Mouse (Mus musculus): ENCODE results near the gene Ino80e. TPM values are rescaled to one million over a fixed set of nuclear protein-coding genes. Genes with fewer than 3 reads are reported as not detected.

The Ino80e gene
- polyA plus RNA-seq, 1 experiment from 2014 or later: 55.2 TPM

DNA sequence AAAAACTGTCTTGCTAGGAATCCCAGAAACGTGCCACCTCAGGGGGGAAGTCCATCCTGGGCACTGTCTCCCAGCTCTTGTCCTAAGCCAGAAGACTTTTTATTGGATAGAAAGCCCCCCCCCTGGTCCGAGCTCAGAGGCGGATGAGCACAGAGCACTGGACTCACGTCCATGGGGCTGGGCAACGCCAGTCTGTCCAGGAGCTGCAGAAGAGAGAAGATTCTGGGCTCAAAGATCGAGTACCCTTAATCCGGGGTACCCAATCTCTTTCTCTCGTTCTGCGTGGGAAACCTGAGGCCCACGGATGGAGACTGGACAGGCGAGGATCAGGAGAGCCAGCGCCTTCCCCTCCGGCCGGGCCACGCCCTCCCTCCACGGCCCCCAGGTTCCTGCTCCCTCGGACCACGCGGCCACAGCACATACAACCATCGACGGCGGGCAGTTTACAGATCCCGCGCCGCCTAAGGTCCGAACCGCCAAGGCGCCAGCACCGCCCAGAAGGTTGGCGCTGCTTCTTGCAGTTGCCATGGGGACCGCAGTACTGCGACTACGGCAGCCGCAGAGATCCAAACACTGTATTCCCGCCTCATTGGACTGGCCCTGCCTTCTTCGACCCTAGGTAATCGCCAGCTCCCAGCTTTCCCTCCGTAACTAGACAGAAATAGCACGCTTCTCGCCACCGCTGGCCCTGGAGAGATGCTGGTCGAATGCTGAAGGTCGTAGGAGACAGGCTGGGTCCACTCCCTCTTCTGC lies 53.3 kb downstream of the Ino80e start:
- DNase-seq: peak; percentile 79
- WGBS (ENCODE audit: insufficient replicate concordance): 2% methylated on average over 43 of the region's 43 CpGs
- H3K4me1 ChIP-seq (replicated peaks): peaks cover 41% of the 10 kb centered on the region
- peak overlapping the region; percentile 75 for H3K9ac ChIP-seq
- peak; percentile 90 for ATAC-seq (ENCODE audit: low read depth)
- peak overlapping the region; percentile 64 for H3K4me3 ChIP-seq (replicated peaks)
- H3K9me3 ChIP-seq (replicated peaks): no peaks in the 10 kb centered on the region
- H3K27ac ChIP-seq: peak overlapping the region; percentile 68
- H3K4me2 ChIP-seq: peak overlapping the region; percentile 83
- H3K27me3 ChIP-seq: no peaks in the 10 kb centered on the region
- no peaks in the 10 kb centered on the region for H3K36me3 ChIP-seq

DNA sequence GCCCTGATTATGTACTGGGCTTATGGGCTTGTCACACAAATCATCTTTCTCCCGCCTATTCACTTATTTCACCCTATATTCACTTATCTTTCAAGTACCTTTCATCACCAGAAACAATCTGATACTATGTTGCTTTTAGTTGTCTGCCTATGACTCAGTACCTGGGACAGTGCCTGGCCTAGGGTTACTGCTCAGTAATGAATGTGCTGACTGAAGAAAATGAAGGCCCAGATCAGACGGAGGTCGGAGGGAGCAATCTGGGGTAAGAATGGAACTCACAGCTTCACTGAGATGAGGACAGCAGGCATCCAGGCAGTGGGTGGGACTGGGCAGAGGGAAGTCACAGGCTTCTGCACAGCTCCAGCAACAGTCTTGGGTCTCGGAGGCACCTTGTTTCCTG lies 54.8 kb downstream of the Ino80e start:
- Histone ChIP-seq H3K4me3 (replicated peaks) (no peak overlapping the region), H3K27ac (no peak overlapping the region), H3K36me3 (no peaks in the 10 kb centered on the region), H3K9ac (no peak overlapping the region), H3K4me1 (replicated peaks) (peaks cover 55% of the 10 kb centered on the region), H3K27me3 (no peaks in the 10 kb centered on the region), H3K9me3 (replicated peaks) (no peaks in the 10 kb centered on the region), H3K4me2 (peak overlapping the region; percentile 83; the same call in 1 of the 2 replicates)
- ATAC-seq (ENCODE audit: low read depth) (no peak), DNase-seq (no peak)
- WGBS (ENCODE audit: insufficient replicate concordance): 59% methylated on average over 4 of the region's 4 CpGs

- no peak overlapping the region for H3K4me3 ChIP-seq (replicated peaks)
- no peak overlapping the region for H3K4me2 ChIP-seq
- no peak for DNase-seq
- ATAC-seq (ENCODE audit: low read depth): no peak
- H3K9ac ChIP-seq: no peak overlapping the region
- H3K27ac ChIP-seq: no peak overlapping the region
- 76% methylated on average over 6 of the region's 6 CpGs for WGBS (ENCODE audit: insufficient replicate concordance)
- H3K27me3 ChIP-seq: no peaks in the 10 kb centered on the region
- no peaks in the 10 kb centered on the region for H3K36me3 ChIP-seq
- H3K4me1 ChIP-seq (replicated peaks): peaks cover 58% of the 10 kb centered on the region
- no peaks in the 10 kb centered on the region for H3K9me3 ChIP-seq (replicated peaks)
Measured at GRCm38 (mm10) chr7:126806956-126807355, 55.2 kb downstream of the Ino80e start.

DNA sequence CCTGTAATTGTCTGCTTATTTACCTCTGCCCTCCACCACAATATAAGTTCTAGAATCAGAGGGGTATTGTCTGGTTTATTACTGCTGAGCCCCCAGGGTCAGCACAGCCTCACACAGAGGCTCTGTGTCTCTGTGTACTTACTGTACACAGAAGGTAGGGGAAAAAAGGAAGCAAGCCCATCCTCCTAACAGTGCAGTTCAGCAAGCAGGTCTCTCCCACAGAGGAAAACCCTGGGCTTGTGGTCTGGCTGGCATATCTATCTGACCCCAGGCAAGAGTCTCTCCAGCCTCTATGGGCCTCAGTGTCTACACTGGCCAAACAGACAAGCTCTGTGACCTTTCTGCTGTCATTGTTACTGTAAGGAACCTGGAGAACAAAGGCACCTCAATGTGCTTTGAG lies 58.4 kb downstream of the Ino80e start:
- Histone ChIP-seq H3K4me1 (replicated peaks) (peaks cover 62% of the 10 kb centered on the region), H3K4me3 (replicated peaks) (no peak overlapping the region), H3K27ac (no peak overlapping the region), H3K9ac (no peak overlapping the region), H3K27me3 (no peaks in the 10 kb centered on the region), H3K36me3 (no peaks in the 10 kb centered on the region), H3K9me3 (replicated peaks) (no peaks in the 10 kb centered on the region), H3K4me2 (no peak overlapping the region)
- DNase-seq: no peak
- no peak for ATAC-seq (ENCODE audit: low read depth)

DNA sequence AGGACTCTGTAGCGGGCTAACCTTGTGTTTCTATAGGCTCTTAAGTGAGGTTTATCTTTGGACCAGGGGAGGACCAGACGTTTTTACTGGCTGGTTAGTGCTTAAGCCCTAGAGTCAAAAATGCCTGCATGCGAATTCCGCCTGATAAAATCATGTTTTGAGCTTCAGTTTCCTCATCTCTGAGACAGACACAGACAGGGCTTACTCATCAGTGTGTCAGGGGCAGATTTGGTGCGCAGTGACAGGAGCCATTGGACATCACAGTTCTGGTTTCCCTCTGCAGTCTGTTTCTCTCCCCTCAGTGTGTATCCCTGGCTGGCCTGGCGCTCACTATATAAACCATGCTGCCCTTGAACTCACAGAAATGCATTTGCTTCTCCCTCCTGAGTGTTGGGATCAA lies 59.0 kb downstream of the Ino80e start:
- WGBS (ENCODE audit: insufficient replicate concordance): 41% methylated on average over 6 of the region's 6 CpGs
- H3K9me3 ChIP-seq (replicated peaks): no peaks in the 10 kb centered on the region
- H3K4me1 ChIP-seq (replicated peaks): peaks cover 61% of the 10 kb centered on the region
- ATAC-seq (ENCODE audit: low read depth) (no peak), DNase-seq (no peak)
- H3K4me2 ChIP-seq: no peak overlapping the region
- H3K27ac ChIP-seq: no peak overlapping the region
- no peaks in the 10 kb centered on the region for H3K27me3 ChIP-seq
- no peak overlapping the region for H3K4me3 ChIP-seq (replicated peaks)
- no peaks in the 10 kb centered on the region for H3K36me3 ChIP-seq
- H3K9ac ChIP-seq: no peak overlapping the region

DNA sequence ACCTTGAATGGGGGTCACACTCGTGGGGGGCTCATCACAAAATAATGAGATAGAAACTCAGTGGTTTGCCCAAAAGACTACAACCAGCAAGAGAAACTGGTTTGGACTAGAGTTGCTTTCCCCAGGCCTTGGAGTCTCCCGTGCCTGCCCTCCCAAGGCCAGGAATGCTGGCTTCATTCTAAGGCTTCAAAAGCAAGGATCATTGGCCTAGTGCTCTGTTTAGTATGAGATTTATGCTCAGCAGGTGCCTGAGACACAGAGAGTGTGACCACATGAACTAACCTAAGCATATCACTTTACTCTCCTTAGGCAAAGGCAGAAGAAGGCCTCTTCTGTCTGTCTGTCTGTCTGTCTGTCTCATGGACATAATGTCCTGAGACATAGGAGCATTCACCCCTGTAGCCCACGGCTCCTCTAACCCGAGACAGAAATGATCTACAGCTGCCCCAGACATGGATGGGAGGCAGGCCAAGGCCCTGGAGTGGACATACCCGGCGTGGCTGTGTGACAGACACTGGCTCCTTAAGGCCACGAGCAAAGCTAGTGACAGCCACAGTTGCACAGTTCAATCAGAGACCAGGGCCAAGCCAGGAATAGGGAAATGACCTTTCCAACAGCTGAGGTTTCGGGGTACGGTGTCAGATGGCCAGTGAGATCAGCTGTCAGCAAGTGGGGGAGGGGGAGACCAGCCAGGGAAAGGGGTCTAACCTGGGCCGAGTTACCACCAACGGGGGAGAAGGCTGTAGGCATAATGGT lies 59.9 kb downstream of the Ino80e start:
- no peak overlapping the region for H3K4me2 ChIP-seq
- no peak overlapping the region for H3K27ac ChIP-seq
- H3K9ac ChIP-seq: no peak overlapping the region
- H3K4me1 ChIP-seq (replicated peaks): peaks cover 61% of the 10 kb centered on the region
- no peak for ATAC-seq (ENCODE audit: low read depth)
- no peak overlapping the region for H3K4me3 ChIP-seq (replicated peaks)
- WGBS (ENCODE audit: insufficient replicate concordance): 68% methylated on average over 11 of the region's 11 CpGs
- no peaks in the 10 kb centered on the region for H3K9me3 ChIP-seq (replicated peaks)
- DNase-seq: no peak
- peaks cover 3% of the 10 kb centered on the region for H3K36me3 ChIP-seq
- no peaks in the 10 kb centered on the region for H3K27me3 ChIP-seq

- Histone ChIP-seq H3K27me3 (no peaks in the 10 kb centered on the region), H3K4me2 (peak overlapping the region; percentile 95; the same call in 1 of the 2 replicates), H3K4me3 (replicated peaks) (no peak overlapping the region), H3K9ac (no peak overlapping the region), H3K36me3 (peaks cover 16% of the 10 kb centered on the region), H3K9me3 (replicated peaks) (no peaks in the 10 kb centered on the region), H3K4me1 (replicated peaks) (peaks cover 68% of the 10 kb centered on the region), H3K27ac (no peak overlapping the region)
- no peak for DNase-seq
- ATAC-seq (ENCODE audit: low read depth): no peak
- WGBS (ENCODE audit: insufficient replicate concordance): 93% methylated on average over 16 of the region's 16 CpGs
Measured at GRCm38 (mm10) chr7:126801057-126801422, 61.1 kb downstream of the Ino80e start.

Other genes with a start within 250 kb of the Ino80e start
- gene Nupr1, start 231.5 kb downstream of the Ino80e start, polyA plus RNA-seq (2015; fragmentation: Nextera tagmentation; extraction: Ambion mirVana): 1.7 and 2.0 TPM in 2 replicates
- 34.7 and 36.8 TPM in 2 replicates for gene Sgf29, start 213.1 kb downstream of the Ino80e start, polyA plus RNA-seq (2015; fragmentation: Nextera tagmentation; extraction: Ambion mirVana)
- 1.8 and 2.0 TPM in 2 replicates for gene Sult1a1, start 185.9 kb downstream of the Ino80e start, polyA plus RNA-seq (2015; fragmentation: Nextera tagmentation; extraction: Ambion mirVana)
- 113 and 128 TPM in 2 replicates for gene Bola2, start 167.0 kb downstream of the Ino80e start, polyA plus RNA-seq (2015; fragmentation: Nextera tagmentation; extraction: Ambion mirVana)
- gene Slx1b, start 166.6 kb downstream of the Ino80e start, polyA plus RNA-seq (2015; fragmentation: Nextera tagmentation; extraction: Ambion mirVana): 3.6 and 4.2 TPM in 2 replicates
- gene Coro1a, start 154.6 kb downstream of the Ino80e start, polyA plus RNA-seq (2015; fragmentation: Nextera tagmentation; extraction: Ambion mirVana): 73.1 and 78.7 TPM in 2 replicates
- 19.0 and 19.3 TPM in 2 replicates for gene Mapk3, start 102.8 kb downstream of the Ino80e start, polyA plus RNA-seq (2015; fragmentation: Nextera tagmentation; extraction: Ambion mirVana)
- 0.37 and 0.64 TPM in 2 replicates for gene Gdpd3, start 96.0 kb downstream of the Ino80e start, polyA plus RNA-seq (2015; fragmentation: Nextera tagmentation; extraction: Ambion mirVana)
- gene Ypel3, start 85.4 kb downstream of the Ino80e start, polyA plus RNA-seq (2015; fragmentation: Nextera tagmentation; extraction: Ambion mirVana): 68.4 and 77.3 TPM in 2 replicates
- 0.35 and 0.45 TPM in 2 replicates for gene Tbx6, start 80.9 kb downstream of the Ino80e start, polyA plus RNA-seq (2015; fragmentation: Nextera tagmentation; extraction: Ambion mirVana)
- 133 and 141 TPM in 2 replicates for gene Ppp4c, start 69.9 kb downstream of the Ino80e start, polyA plus RNA-seq (2015; fragmentation: Nextera tagmentation; extraction: Ambion mirVana)
- 0.10 and 0.13 TPM in 2 replicates for gene Fam57b, start 64.7 kb downstream of the Ino80e start, polyA plus RNA-seq (2015; fragmentation: Nextera tagmentation; extraction: Ambion mirVana)
- not detected in 2 replicates for gene 4930451I11Rik, start 30.7 kb downstream of the Ino80e start, polyA plus RNA-seq (2015; fragmentation: Nextera tagmentation; extraction: Ambion mirVana)
- 0.12 and 0.29 TPM in 2 replicates for gene Doc2a, start 15.0 kb downstream of the Ino80e start, polyA plus RNA-seq (2015; fragmentation: Nextera tagmentation; extraction: Ambion mirVana)
- gene Hirip3, start 405 bp downstream of the Ino80e start, polyA plus RNA-seq (2015; fragmentation: Nextera tagmentation; extraction: Ambion mirVana): 17.8 and 18.9 TPM in 2 replicates
- gene Taok2, start 22.3 kb upstream of the Ino80e start, polyA plus RNA-seq (2015; fragmentation: Nextera tagmentation; extraction: Ambion mirVana): 11.6 and 12.9 TPM in 2 replicates
- gene Tmem219, start 60.5 kb upstream of the Ino80e start, polyA plus RNA-seq (2015; fragmentation: Nextera tagmentation; extraction: Ambion mirVana): 16.1 and 16.5 TPM in 2 replicates
- 6.2 and 6.9 TPM in 2 replicates for gene Kctd13, start 66.5 kb upstream of the Ino80e start, polyA plus RNA-seq (2015; fragmentation: Nextera tagmentation; extraction: Ambion mirVana)
- gene Asphd1, start 87.2 kb upstream of the Ino80e start, polyA plus RNA-seq (2015; fragmentation: Nextera tagmentation; extraction: Ambion mirVana): not detected in 2 replicates
- 0.06 and 0.09 TPM in 2 replicates for gene Sez6l2, start 88.2 kb upstream of the Ino80e start, polyA plus RNA-seq (2015; fragmentation: Nextera tagmentation; extraction: Ambion mirVana)
- 50.7 and 55.5 TPM in 2 replicates for gene Cdipt, start 113.5 kb upstream of the Ino80e start, polyA plus RNA-seq (2015; fragmentation: Nextera tagmentation; extraction: Ambion mirVana)
- 0.37 and 0.65 TPM in 2 replicates for gene Cdiptos, start 113.7 kb upstream of the Ino80e start, polyA plus RNA-seq (2015; fragmentation: Nextera tagmentation; extraction: Ambion mirVana)
- gene Mvp, start 152.2 kb upstream of the Ino80e start, polyA plus RNA-seq (2015; fragmentation: Nextera tagmentation; extraction: Ambion mirVana): 7.8 and 8.6 TPM in 2 replicates
- gene Pagr1b, start 154.1 kb upstream of the Ino80e start, polyA plus RNA-seq (2015; fragmentation: Nextera tagmentation; extraction: Ambion mirVana): 0.27 TPM in 1 of 2 replicates, not detected in the other
- gene Pagr1a, start 155.0 kb upstream of the Ino80e start, polyA plus RNA-seq (2015; fragmentation: Nextera tagmentation; extraction: Ambion mirVana): 38.7 and 50.1 TPM in 2 replicates
- 5.1 and 11.3 TPM in 2 replicates for gene Gm42742, start 158.7 kb upstream of the Ino80e start, polyA plus RNA-seq (2015; fragmentation: Nextera tagmentation; extraction: Ambion mirVana)
- gene Prrt2, start 158.8 kb upstream of the Ino80e start, polyA plus RNA-seq (2015; fragmentation: Nextera tagmentation; extraction: Ambion mirVana): 0.22 and 0.47 TPM in 2 replicates
- gene Maz, start 164.7 kb upstream of the Ino80e start, polyA plus RNA-seq (2015; fragmentation: Nextera tagmentation; extraction: Ambion mirVana): 38.2 and 42.2 TPM in 2 replicates
- 109 and 122 TPM in 2 replicates for gene Kif22, start 180.1 kb upstream of the Ino80e start, polyA plus RNA-seq (2015; fragmentation: Nextera tagmentation; extraction: Ambion mirVana)
- not detected in 2 replicates for gene Zg16, start 225.0 kb upstream of the Ino80e start, polyA plus RNA-seq (2015; fragmentation: Nextera tagmentation; extraction: Ambion mirVana)
- 7.0 and 7.3 TPM in 2 replicates for gene AI467606, start 229.0 kb upstream of the Ino80e start, polyA plus RNA-seq (2015; fragmentation: Nextera tagmentation; extraction: Ambion mirVana)